Mouse (Mus musculus): ENCODE measurements around the gene Fgf7. TPM values are rescaled to one million over a fixed set of nuclear protein-coding genes. Genes with fewer than 3 reads are reported as not detected.

Fgf7 gene
- polyA plus RNA-seq, 1 experiment from 2014 or later, result 1.9 TPM

GRCm38 (mm10) chr2:126033114-126033972 is 1.1 kb upstream of the Fgf7 start:
- 82% methylated on average over 8 of the region's 8 CpGs for WGBS
- Histone ChIP-seq H3K4me3 (ENCODE audit: low read depth, low read length) (no peak overlapping the region), H3K36me3 (replicated peaks; ENCODE audit: control insufficient read depth, insufficient read depth, low read depth, low read length) (no peaks in the 10 kb centered on the region), H3K27me3 (ENCODE audit: control insufficient read depth, insufficient read depth, low read length) (no peaks in the 10 kb centered on the region), H3K9ac (replicated peaks; ENCODE audit: low read length) (no peak overlapping the region), H3K4me1 (ENCODE audit: control insufficient read depth, insufficient read depth, low read length) (no peaks in the 10 kb centered on the region), H3K9me3 (replicated peaks; ENCODE audit: control insufficient read depth, low read length) (no peaks in the 10 kb centered on the region), H3K4me2 (ENCODE audit: low read depth, low read length) (no peak overlapping the region), H3K27ac (replicated peaks; ENCODE audit: low read depth, low read length) (no peak overlapping the region)
- ATAC-seq (replicated peaks; ENCODE audit: insufficient number of reproducible peaks, low FRiP score, low TSS enrichment, low read depth), result no peak
- peak; percentile 49 for DNase-seq (ENCODE audit: low spot score)

- ATAC-seq (replicated peaks; ENCODE audit: insufficient number of reproducible peaks, low FRiP score, low TSS enrichment, low read depth) (no peak), DNase-seq (ENCODE audit: low spot score) (no peak)
- Histone ChIP-seq H3K4me3 (ENCODE audit: low read depth, low read length) (no peak overlapping the region), H3K9me3 (replicated peaks; ENCODE audit: control insufficient read depth, low read length) (no peaks in the 10 kb centered on the region), H3K4me1 (ENCODE audit: control insufficient read depth, insufficient read depth, low read length) (no peaks in the 10 kb centered on the region), H3K36me3 (replicated peaks; ENCODE audit: control insufficient read depth, insufficient read depth, low read depth, low read length) (no peaks in the 10 kb centered on the region), H3K27ac (replicated peaks; ENCODE audit: low read depth, low read length) (0 out of 2 replicates have a peak overlapping the region, but pooled peaks have one; percentile 24), H3K9ac (replicated peaks; ENCODE audit: low read length) (no peak overlapping the region), H3K4me2 (ENCODE audit: low read depth, low read length) (no peak overlapping the region), H3K27me3 (ENCODE audit: control insufficient read depth, insufficient read depth, low read length) (no peaks in the 10 kb centered on the region)
- WGBS, result 79% methylated on average over 15 of the region's 15 CpGs
Measured at GRCm38 (mm10) chr2:126035013-126035770, 734 bp downstream of the Fgf7 start.

GRCm38 (mm10) chr2:126036121-126036520 is 1.7 kb downstream of the Fgf7 start:
- H3K36me3 ChIP-seq (replicated peaks; ENCODE audit: control insufficient read depth, insufficient read depth, low read depth, low read length), result no peaks in the 10 kb centered on the region
- no peaks in the 10 kb centered on the region for H3K9me3 ChIP-seq (replicated peaks; ENCODE audit: control insufficient read depth, low read length)
- no peak for DNase-seq (ENCODE audit: low spot score)
- H3K27me3 ChIP-seq (ENCODE audit: control insufficient read depth, insufficient read depth, low read length), result no peaks in the 10 kb centered on the region
- no peak overlapping the region for H3K4me3 ChIP-seq (ENCODE audit: low read depth, low read length)
- H3K9ac ChIP-seq (replicated peaks; ENCODE audit: low read length), result no peak overlapping the region
- H3K4me2 ChIP-seq (ENCODE audit: low read depth, low read length), result no peak overlapping the region
- H3K4me1 ChIP-seq (ENCODE audit: control insufficient read depth, insufficient read depth, low read length), result no peaks in the 10 kb centered on the region
- H3K27ac ChIP-seq (replicated peaks; ENCODE audit: low read depth, low read length), result no peak overlapping the region
- 83% methylated on average over 4 of the region's 4 CpGs for WGBS
- no peak for ATAC-seq (replicated peaks; ENCODE audit: insufficient number of reproducible peaks, low FRiP score, low TSS enrichment, low read depth)

GRCm38 (mm10) chr2:126038221-126039000 is 4.0 kb downstream of the Fgf7 start:
- Histone ChIP-seq H3K36me3 (replicated peaks; ENCODE audit: control insufficient read depth, insufficient read depth, low read depth, low read length) (no peaks in the 10 kb centered on the region), H3K9ac (replicated peaks; ENCODE audit: low read length) (no peak overlapping the region), H3K9me3 (replicated peaks; ENCODE audit: control insufficient read depth, low read length) (no peaks in the 10 kb centered on the region), H3K27me3 (ENCODE audit: control insufficient read depth, insufficient read depth, low read length) (no peaks in the 10 kb centered on the region), H3K4me2 (ENCODE audit: low read depth, low read length) (no peak overlapping the region), H3K4me1 (ENCODE audit: control insufficient read depth, insufficient read depth, low read length) (no peaks in the 10 kb centered on the region), H3K27ac (replicated peaks; ENCODE audit: low read depth, low read length) (no peak overlapping the region), H3K4me3 (ENCODE audit: low read depth, low read length) (no peak overlapping the region)
- DNase-seq (ENCODE audit: low spot score) (no peak), ATAC-seq (replicated peaks; ENCODE audit: insufficient number of reproducible peaks, low FRiP score, low TSS enrichment, low read depth) (no peak)
- WGBS, result 65% methylated on average over 7 of the region's 7 CpGs

- H3K4me1 ChIP-seq (ENCODE audit: control insufficient read depth, insufficient read depth, low read length), result no peaks in the 10 kb centered on the region
- no peak overlapping the region for H3K9ac ChIP-seq (replicated peaks; ENCODE audit: low read length)
- H3K4me3 ChIP-seq (ENCODE audit: low read depth, low read length), result no peak overlapping the region
- H3K9me3 ChIP-seq (replicated peaks; ENCODE audit: control insufficient read depth, low read length), result no peaks in the 10 kb centered on the region
- WGBS, result 71% methylated on average over 4 of the region's 4 CpGs
- H3K4me2 ChIP-seq (ENCODE audit: low read depth, low read length), result no peak overlapping the region
- H3K27ac ChIP-seq (replicated peaks; ENCODE audit: low read depth, low read length), result no peak overlapping the region
- H3K36me3 ChIP-seq (replicated peaks; ENCODE audit: control insufficient read depth, insufficient read depth, low read depth, low read length), result no peaks in the 10 kb centered on the region
- DNase-seq (ENCODE audit: low spot score) (no peak), ATAC-seq (replicated peaks; ENCODE audit: insufficient number of reproducible peaks, low FRiP score, low TSS enrichment, low read depth) (no peak)
- no peaks in the 10 kb centered on the region for H3K27me3 ChIP-seq (ENCODE audit: control insufficient read depth, insufficient read depth, low read length)
Measured at GRCm38 (mm10) chr2:126039414-126039891, 5.0 kb downstream of the Fgf7 start.

- Histone ChIP-seq H3K9me3 (replicated peaks; ENCODE audit: control insufficient read depth, low read length) (no peaks in the 10 kb centered on the region), H3K27ac (replicated peaks; ENCODE audit: low read depth, low read length) (no peak overlapping the region), H3K4me1 (ENCODE audit: control insufficient read depth, insufficient read depth, low read length) (no peaks in the 10 kb centered on the region), H3K4me2 (ENCODE audit: low read depth, low read length) (no peak overlapping the region), H3K36me3 (replicated peaks; ENCODE audit: control insufficient read depth, insufficient read depth, low read depth, low read length) (no peaks in the 10 kb centered on the region), H3K9ac (replicated peaks; ENCODE audit: low read length) (no peak overlapping the region), H3K4me3 (ENCODE audit: low read depth, low read length) (no peak overlapping the region), H3K27me3 (ENCODE audit: control insufficient read depth, insufficient read depth, low read length) (no peaks in the 10 kb centered on the region)
- ATAC-seq (replicated peaks; ENCODE audit: insufficient number of reproducible peaks, low FRiP score, low TSS enrichment, low read depth), result no peak
- no peak for DNase-seq (ENCODE audit: low spot score)
- 92% methylated on average over 2 of the region's 2 CpGs for WGBS
Measured at GRCm38 (mm10) chr2:126040651-126041050, 6.2 kb downstream of the Fgf7 start.

- no peak for ATAC-seq (replicated peaks; ENCODE audit: insufficient number of reproducible peaks, low FRiP score, low TSS enrichment, low read depth)
- H3K4me1 ChIP-seq (ENCODE audit: control insufficient read depth, insufficient read depth, low read length), result no peaks in the 10 kb centered on the region
- no peak overlapping the region for H3K27ac ChIP-seq (replicated peaks; ENCODE audit: low read depth, low read length)
- 91% methylated on average over 6 of the region's 6 CpGs for WGBS
- H3K9ac ChIP-seq (replicated peaks; ENCODE audit: low read length), result no peak overlapping the region
- H3K27me3 ChIP-seq (ENCODE audit: control insufficient read depth, insufficient read depth, low read length), result no peaks in the 10 kb centered on the region
- DNase-seq (ENCODE audit: low spot score), result no peak
- no peaks in the 10 kb centered on the region for H3K36me3 ChIP-seq (replicated peaks; ENCODE audit: control insufficient read depth, insufficient read depth, low read depth, low read length)
- no peak overlapping the region for H3K4me3 ChIP-seq (ENCODE audit: low read depth, low read length)
- H3K9me3 ChIP-seq (replicated peaks; ENCODE audit: control insufficient read depth, low read length), result no peaks in the 10 kb centered on the region
- no peak overlapping the region for H3K4me2 ChIP-seq (ENCODE audit: low read depth, low read length)
Measured at GRCm38 (mm10) chr2:126041237-126041636, 6.8 kb downstream of the Fgf7 start.
